Mouse (Mus musculus): ENCODE results near the gene Cdc45.

The Cdc45 gene

DNA sequence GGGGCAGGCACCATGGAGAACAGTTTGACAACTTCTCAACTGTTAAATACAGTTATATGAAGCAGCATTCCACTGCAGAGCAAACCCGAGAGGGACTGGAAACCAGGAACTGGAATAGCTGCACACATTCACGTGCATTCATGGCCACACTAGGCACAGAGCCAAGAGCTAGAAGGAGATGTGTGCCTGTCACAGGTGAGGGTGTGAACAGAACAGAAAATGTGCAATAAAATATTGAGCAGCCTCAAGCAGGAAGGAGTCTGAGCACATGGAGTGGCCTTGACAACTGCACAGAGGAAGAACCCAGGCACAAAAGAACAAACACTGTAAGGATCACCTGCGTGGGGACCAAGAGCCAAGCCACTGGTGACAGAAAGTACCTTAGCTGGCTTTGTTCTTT is 81.1 kb downstream of the Cdc45 start:
- no peak for DNase-seq (ENCODE audit: low read depth, low spot score)
